Mouse (Mus musculus) myocyte (in vitro differentiated cells): ENCODE measurements around the gene Ap2m1. TPM values are rescaled to one million over a fixed set of nuclear protein-coding genes. Genes with fewer than 3 reads are reported as not detected.

Source experiments
- H3K27me3 ChIP-seq: one replicate; pipeline ENCODE4 v1.6.1; 2011; ENCODE audit not compliant: control insufficient read depth, insufficient read depth, insufficient read length
- H3K36me3 ChIP-seq: one replicate; pipeline ENCODE4 v1.6.1; 2011; ENCODE audit not compliant: control insufficient read depth, insufficient read depth
- H3K4me2 ChIP-seq: one replicate; pipeline ENCODE4 v1.6.1; 2011; ENCODE audit warnings: low read depth, control low read depth
- H3K4me3 ChIP-seq: one replicate; pipeline ENCODE4 v1.5.1; 2011; ENCODE audit warnings: mild to moderate bottlenecking, control low read depth, moderate library complexity
- H3K79me2 ChIP-seq: one replicate; pipeline ENCODE4 v1.6.1; 2011; ENCODE audit not compliant: control insufficient read depth, insufficient read depth
- H3ac ChIP-seq: one replicate; pipeline ENCODE4 v1.6.1; 2011; ENCODE audit not compliant: control insufficient read depth, insufficient read length
- CEBPB ChIP-seq: IDR thresholded peaks from 2 replicates; pipeline ENCODE4 v1.6.1; 2011; ENCODE audit warnings: mild to moderate bottlenecking, moderate library complexity; ENCODE audit not compliant: poor library complexity, insufficient read depth, severe bottlenecking
- E2F4 ChIP-seq: IDR thresholded peaks from one replicate; pipeline ENCODE4 v1.6.1; 2011; ENCODE audit warnings: mild to moderate bottlenecking, control low read depth, moderate library complexity; ENCODE audit not compliant: insufficient read depth
- MAX ChIP-seq: IDR thresholded peaks from one replicate; pipeline ENCODE4 v1.6.1; 2011; ENCODE audit warnings: low read depth, mild to moderate bottlenecking, control low read depth
- MYOD1 ChIP-seq, 3 experiments: IDR thresholded peaks; one replicate each; pipeline ENCODE4 v1.6.1; 2011; ENCODE audit warnings: control low read depth in 2 of 3, low read depth in 2 of 3, mild to moderate bottlenecking in 2 of 3, moderate library complexity in 1 of 3; ENCODE audit not compliant: insufficient read length in 2 of 3, control insufficient read depth in 1 of 3
- MYOG ChIP-seq, 3 experiments: IDR thresholded peaks; one replicate each; pipeline ENCODE4 v1.6.1; 2011; ENCODE audit warnings: control low read depth in 2 of 3, low read depth in 2 of 3, mild to moderate bottlenecking in 2 of 3; ENCODE audit not compliant: insufficient read length in 2 of 3, control insufficient read depth in 1 of 3, insufficient read depth in 1 of 3
- POLR2A ChIP-seq: IDR thresholded peaks from one replicate; pipeline ENCODE4 v1.6.1; 2011; ENCODE audit warnings: low read depth, mild to moderate bottlenecking, control low read depth, moderate library complexity; ENCODE audit not compliant: insufficient read length
- POLR2AphosphoS2 ChIP-seq: IDR thresholded peaks from one replicate; pipeline ENCODE4 v1.6.1; 2011; ENCODE audit warnings: low read depth, control low read depth; ENCODE audit not compliant: insufficient read length
- REST ChIP-seq: IDR thresholded peaks from one replicate; pipeline ENCODE4 v1.6.1; 2011; ENCODE audit warnings: mild to moderate bottlenecking, control low read depth, moderate library complexity; ENCODE audit not compliant: insufficient read depth, insufficient read length
- SRF ChIP-seq: IDR thresholded peaks from one replicate; pipeline ENCODE4 v1.6.1; 2011; ENCODE audit warnings: low read depth; ENCODE audit not compliant: control insufficient read depth, insufficient read length
- TCF12 ChIP-seq: IDR thresholded peaks from one replicate; pipeline ENCODE4 v1.6.1; 2011; ENCODE audit warnings: mild to moderate bottlenecking, control low read depth; ENCODE audit not compliant: poor library complexity, insufficient read depth, severe bottlenecking
- TCF3 ChIP-seq: IDR thresholded peaks from one replicate; pipeline ENCODE4 v1.6.1; 2011; ENCODE audit warnings: low read depth, control low read depth; ENCODE audit not compliant: insufficient read length
- USF1 ChIP-seq: IDR thresholded peaks from one replicate; pipeline ENCODE4 v1.6.1; 2011; ENCODE audit warnings: low read depth, mild to moderate bottlenecking, control low read depth, moderate library complexity
- polyA plus RNA-seq: library from polyadenylated mRNA; unstranded; fragments of >200 nt; fragmentation: generic; extraction: Trizol; gene quantifications from one replicate; pipeline ENCODE4 v1.2.1, GENCODE M21; 2012; ENCODE audit warnings: missing spikeins

The Ap2m1 gene
- polyA plus RNA-seq, 1 experiment = 446 TPM

DNA sequence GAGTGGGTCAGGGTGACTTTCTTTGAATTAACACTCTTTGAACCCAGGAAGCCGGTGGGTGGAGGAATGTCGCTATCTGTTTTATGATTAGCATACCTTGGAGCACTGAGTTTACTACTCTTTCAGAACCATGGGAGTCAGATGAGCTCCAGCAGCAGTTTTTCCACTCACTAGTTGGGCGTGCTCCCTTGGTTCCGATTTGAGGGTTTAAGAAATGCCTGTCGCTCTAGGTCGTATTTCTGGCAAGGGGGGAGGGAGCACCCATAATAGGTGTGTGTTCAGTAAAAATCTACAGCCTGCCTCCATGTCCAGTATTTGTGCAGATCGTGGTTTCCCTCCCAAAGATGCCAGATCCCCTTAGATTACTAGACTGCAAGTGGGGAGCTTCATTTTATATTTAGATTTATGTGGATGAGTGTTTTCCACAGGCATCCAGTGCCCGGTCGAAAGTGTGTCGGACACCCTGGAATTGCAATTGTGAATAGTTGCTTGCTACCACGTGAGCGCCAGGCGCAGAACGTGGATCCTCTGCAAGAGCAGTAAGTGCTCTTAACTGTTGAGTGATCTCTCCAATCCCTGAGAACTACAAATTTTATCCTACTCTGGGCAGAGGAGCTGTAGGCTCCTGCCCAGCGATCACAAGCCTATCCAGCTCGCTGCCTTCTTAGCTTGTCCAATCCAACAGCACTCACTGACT lies 37.1 kb upstream of the Ap2m1 start:
- Histone ChIP-seq H3K79me2 (peaks cover 11% of the 10 kb centered on the region), H3ac (peak overlapping the region; percentile 46), H3K4me3 (peak overlapping the region; percentile 70), H3K27me3 (no peaks in the 10 kb centered on the region), H3K4me2 (peak overlapping the region; percentile 96), H3K36me3 (peaks cover 16% of the 10 kb centered on the region)
- TF ChIP-seq TCF3 = no peak
- peak; percentile 39 for TF ChIP-seq USF1
- TF ChIP-seq MYOD1 (IDR thresholded peaks at IDR 0.05; ENCODE audit: control insufficient read depth in 1 of 3, insufficient read length in 2 of 3, low read depth in 2 of 3) = no peak
- no peak for TF ChIP-seq SRF
- no peak for TF ChIP-seq E2F4

DNA sequence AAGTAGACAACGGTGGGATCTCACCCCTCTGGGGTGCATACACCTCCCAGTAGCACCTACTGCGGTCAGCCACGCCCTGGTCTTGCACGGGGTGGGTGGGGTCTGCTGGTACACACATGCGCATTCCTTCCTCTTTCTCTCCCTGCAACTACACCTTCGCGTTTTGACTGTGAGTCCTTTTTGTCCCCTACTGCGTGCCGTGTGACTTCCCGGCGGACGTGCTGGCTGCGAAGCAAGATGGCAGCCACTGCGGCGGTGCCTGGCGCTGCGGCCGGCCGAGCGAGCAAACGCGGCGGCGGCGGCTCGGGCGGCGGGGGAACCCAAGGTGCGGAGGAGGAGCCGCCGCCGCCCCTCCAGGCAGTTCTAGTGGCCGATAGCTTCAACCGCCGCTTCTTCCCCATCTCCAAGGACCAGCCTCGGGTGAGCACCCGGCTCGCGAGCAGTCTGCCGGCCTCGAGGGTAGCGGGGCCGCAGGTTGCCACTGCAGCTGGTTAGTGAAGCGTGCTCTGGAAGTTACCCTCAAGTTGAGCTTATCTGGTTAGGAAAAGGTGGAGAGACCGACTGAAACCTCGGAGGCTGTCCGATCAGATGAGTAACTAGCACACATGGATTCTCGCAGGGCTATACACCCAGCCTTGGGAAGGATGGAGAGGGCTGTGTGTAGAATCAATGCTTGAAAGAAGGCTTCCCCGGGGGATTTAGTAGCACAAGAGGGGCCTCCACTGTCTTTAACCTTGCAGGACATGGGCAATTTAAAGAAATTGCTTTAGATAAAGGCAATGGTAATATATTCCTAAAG lies 36.4 kb upstream of the Ap2m1 start, which contains the start of gene Eif2b5:
TSS of gene Eif2b5 (plus strand) at position 141 of the 799 bp plus-strand sequence.
- TF ChIP-seq SRF (no peak), MAX (no peak), TCF3 (no peak), USF1 (no peak), CEBPB (no peak), MYOD1 (IDR thresholded peaks at IDR 0.05; ENCODE audit: control insufficient read depth in 1 of 3, insufficient read length in 2 of 3, low read depth in 2 of 3) (peak in 1 of 3 experiments; percentile 37), MYOG (IDR thresholded peaks at IDR 0.05; ENCODE audit: control insufficient read depth in 1 of 3, insufficient read depth in 1 of 3, insufficient read length in 2 of 3, low read depth in 2 of 3) (peak in 2 of 3 experiments; percentile 19 to 30), REST (peak; percentile 29), POLR2AphosphoS2 (peak; percentile 92), E2F4 (no peak), POLR2A (peak; percentile 95)
- H3K4me2 ChIP-seq = peak within 1 kb of the TSS; percentile 96
- no peaks in the 10 kb centered on the region for H3K27me3 ChIP-seq

DNA sequence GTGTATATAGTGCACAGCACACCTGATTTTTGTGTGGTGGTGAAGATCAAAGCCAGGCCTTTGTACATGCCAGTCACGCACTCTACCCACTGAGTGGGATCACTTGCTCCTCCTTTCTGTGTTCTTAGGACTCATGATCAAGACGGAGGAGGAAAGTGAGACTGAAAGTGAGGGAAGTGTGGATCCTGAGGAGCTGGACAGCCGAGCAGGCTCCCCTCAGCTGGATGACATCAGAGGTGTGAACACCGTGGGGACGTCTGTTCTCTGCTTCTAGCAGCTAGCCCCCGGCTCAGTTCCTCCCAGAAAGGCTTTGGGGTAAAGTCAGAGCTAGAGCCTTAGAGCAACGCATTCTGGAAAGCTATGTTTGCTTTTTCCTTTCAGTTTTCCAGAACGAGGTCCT lies 29.3 kb upstream of the Ap2m1 start:
- no peak for TF ChIP-seq POLR2AphosphoS2
- TF ChIP-seq MYOG (IDR thresholded peaks at IDR 0.05; ENCODE audit: control insufficient read depth in 1 of 3, insufficient read depth in 1 of 3, insufficient read length in 2 of 3, low read depth in 2 of 3) = no peak
- no peak for TF ChIP-seq USF1
- no peak for TF ChIP-seq POLR2A
- no peak for TF ChIP-seq TCF3
- TF ChIP-seq MAX = no peak
- TF ChIP-seq TCF12 = no peak
- no peak for TF ChIP-seq MYOD1 (IDR thresholded peaks at IDR 0.05; ENCODE audit: control insufficient read depth in 1 of 3, insufficient read length in 2 of 3, low read depth in 2 of 3)
- Histone ChIP-seq H3ac (no peak overlapping the region), H3K79me2 (no peaks in the 10 kb centered on the region), H3K4me2 (no peak overlapping the region), H3K4me3 (no peak overlapping the region), H3K36me3 (peaks cover 58% of the 10 kb centered on the region), H3K27me3 (no peaks in the 10 kb centered on the region)

More for the DNA sequence above, 36.4 kb upstream of the Ap2m1 start, which contains the start of gene Eif2b5:
- Histone ChIP-seq H3ac (peak within 1 kb of the TSS; percentile 46), H3K79me2 (peaks cover 11% of the 10 kb centered on the region), H3K36me3 (peaks cover 16% of the 10 kb centered on the region), H3K4me3 (peak within 1 kb of the TSS; percentile 70)

DNA sequence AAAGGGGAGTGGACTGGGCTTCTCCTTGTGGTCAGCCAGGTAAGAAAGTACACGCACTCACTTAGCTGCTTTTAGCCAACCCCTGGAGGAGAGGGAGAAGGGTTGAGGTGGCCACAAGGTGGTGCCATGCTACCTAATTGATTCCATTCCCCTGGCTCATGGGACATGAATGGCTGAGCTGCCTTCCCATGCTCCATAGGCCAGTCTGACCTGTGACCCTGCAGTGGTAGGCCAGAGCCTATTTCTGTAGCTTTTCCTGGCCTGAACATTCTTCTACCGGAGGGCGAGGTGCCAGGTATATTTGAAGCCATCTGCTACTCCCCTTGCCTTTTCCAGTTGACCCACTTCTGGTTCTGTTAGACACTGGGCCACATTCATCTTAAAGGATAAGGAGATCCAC lies 25.9 kb upstream of the Ap2m1 start:
- H3K79me2 ChIP-seq = no peaks in the 10 kb centered on the region
- no peak overlapping the region for H3K4me2 ChIP-seq
- no peak overlapping the region for H3ac ChIP-seq
- peaks cover 42% of the 10 kb centered on the region for H3K36me3 ChIP-seq
- no peaks in the 10 kb centered on the region for H3K27me3 ChIP-seq
- TF ChIP-seq USF1 (no peak), CEBPB (no peak), MYOD1 (IDR thresholded peaks at IDR 0.05; ENCODE audit: control insufficient read depth in 1 of 3, insufficient read length in 2 of 3, low read depth in 2 of 3) (no peak), POLR2AphosphoS2 (no peak), SRF (no peak), MYOG (IDR thresholded peaks at IDR 0.05; ENCODE audit: control insufficient read depth in 1 of 3, insufficient read depth in 1 of 3, insufficient read length in 2 of 3, low read depth in 2 of 3) (no peak), E2F4 (no peak), REST (no peak), TCF12 (no peak), MAX (no peak), TCF3 (no peak), POLR2A (no peak)
- H3K4me3 ChIP-seq = no peak overlapping the region
